Mouse (Mus musculus) E14TG2a.4 (cell line): Measurements from ENCODE around the gene Adap1.

Source experiments
- CTCF ChIP-seq: conservative IDR thresholded peaks from 2 replicates; pipeline ENCODE4 v1.5.1; 2014; ENCODE audit warnings: low read length
- POU5F1 ChIP-seq: IDR thresholded peaks from 2 replicates; pipeline ENCODE4 v1.6.1; 2014; ENCODE audit warnings: low read length, borderline replicate concordance

- TF ChIP-seq CTCF (no peak), POU5F1 (no peak)
These were observed 10.3 kb downstream of the Adap1 start for GRCm38 (mm10) chr5:139314941-139315642.
